Mouse (Mus musculus) neural tube, embryonic 14.5 days (tissue): ENCODE results near the gene H3f3b. TPM values are rescaled to one million over a fixed set of nuclear protein-coding genes. Genes with fewer than 3 reads are reported as not detected.
A peak's percentile ranks its signal among the peaks of the same experiment; 100 is the strongest.
"Not testable (repeated sequence)": the region's sequence is repeated elsewhere in the genome, so short reads cannot be mapped to it uniquely, and the experiment has no call there.

ENCODE experiments used
- ATAC-seq: fragments of 200-750 bp; cut with Nextera tagmentation; 2 replicates; pipeline ENCODE4 v1.8.0; 2017; ENCODE audit warnings: low read depth, mild to moderate bottlenecking, moderate TSS enrichment, moderate library complexity
- H3K27ac ChIP-seq: fragments of 300-500 bp; sonication (generic); 2 replicates; pipeline ENCODE4 v1.5.1; 2014; ENCODE audit warnings: low read depth, mild to moderate bottlenecking, control low read depth, low read length, moderate library complexity, mixed read lengths
- H3K27me3 ChIP-seq: fragments of 300-500 bp; sonication (generic); 2 replicates; pipeline ENCODE4 v1.6.1; 2014; ENCODE audit warnings: low read length; ENCODE audit not compliant: control insufficient read depth, insufficient read depth
- H3K36me3 ChIP-seq: fragments of 300-500 bp; sonication (generic); 2 replicates; pipeline ENCODE4 v1.6.1; 2014; ENCODE audit warnings: low read length, mixed read lengths; ENCODE audit not compliant: control insufficient read depth, insufficient read depth
- H3K4me1 ChIP-seq: fragments of 300-500 bp; sonication (generic); 2 replicates; pipeline ENCODE4 v1.6.1; 2014; ENCODE audit warnings: low read length; ENCODE audit not compliant: control insufficient read depth, insufficient read depth
- H3K4me2 ChIP-seq: fragments of 300-500 bp; sonication (generic); 2 replicates; pipeline ENCODE4 v1.6.1; 2014; ENCODE audit warnings: mild to moderate bottlenecking, low read depth, low read length, control low read depth
- H3K4me3 ChIP-seq: fragments of 300-500 bp; sonication (generic); 2 replicates; pipeline ENCODE4 v1.5.1; 2014; ENCODE audit warnings: low read depth, low read length, control low read depth, mixed read lengths
- H3K9ac ChIP-seq: fragments of 300-500 bp; sonication (generic); replicated peaks from 2 replicates; pipeline ENCODE4 v1.6.1; 2014; ENCODE audit warnings: low read depth, mild to moderate bottlenecking, control low read depth, low read length, mixed read lengths
- H3K9me3 ChIP-seq: fragments of 300-500 bp; sonication (generic); 2 replicates; pipeline ENCODE4 v1.6.1; 2016; ENCODE audit warnings: low read length; ENCODE audit not compliant: control insufficient read depth
- WGBS: fragments of 180-500 bp; shearing (Covaris S2); extraction: QIAGEN DNeasy Blood & Tissue Kit; methylation state at CpG from one replicate; pipeline ENCODE4 v1.1.7; 2014; 5-methylcytosine and 5-hydroxymethylcytosine counted together
- polyA plus RNA-seq: library from polyadenylated mRNA; unstranded; fragments of >200 nt; fragmentation: Nextera tagmentation; extraction: Ambion mirVana; gene quantifications from 2 replicates; pipeline ENCODE4 v1.2.1, GENCODE M21; 2014

The H3f3b gene
- polyA plus RNA-seq, 1 experiment from 2014 or later: 1,887 TPM

GRCm38 (mm10) chr11:116025056-116025845 lies 2.5 kb downstream of the H3f3b start:
- Histone ChIP-seq H3K4me3 (no peak overlapping the region), H3K4me1 (peaks cover 14% of the 10 kb centered on the region), H3K27me3 (no peaks in the 10 kb centered on the region), H3K36me3 (peaks cover 16% of the 10 kb centered on the region; the same call in 1 of the 2 replicates), H3K9ac (no peak overlapping the region), H3K9me3 (no peaks in the 10 kb centered on the region), H3K4me2 (no peak overlapping the region), H3K27ac (peak overlapping the region; percentile 64)
- WGBS: 92% methylated on average over 3 of the region's 3 CpGs
- no peak for ATAC-seq

DNA sequence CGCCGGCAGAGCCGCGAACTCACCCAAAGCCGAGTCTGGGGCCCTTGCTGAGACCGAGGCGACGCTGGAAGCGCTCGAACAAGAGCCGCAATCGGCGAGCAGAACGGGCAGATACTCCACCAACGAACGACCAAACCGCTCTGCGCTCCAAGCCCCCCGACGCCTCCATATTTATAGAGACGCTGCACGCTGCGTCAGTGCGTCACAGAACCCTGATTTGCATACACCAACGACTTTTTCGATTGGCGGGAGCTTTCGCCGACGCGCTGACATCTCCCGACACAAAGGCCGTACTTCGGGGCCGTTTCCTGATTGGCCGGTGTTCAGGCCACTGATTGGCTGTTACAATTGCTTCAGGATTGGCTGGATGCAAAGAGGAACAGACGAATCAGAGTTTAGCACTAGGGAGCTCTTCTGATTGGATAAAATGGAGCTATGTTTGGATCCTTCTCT lies 3.4 kb downstream of the H3f3b start:
- Histone ChIP-seq H3K9me3 (no peaks in the 10 kb centered on the region), H3K36me3 (peaks cover 16% of the 10 kb centered on the region; the same call in 1 of the 2 replicates), H3K27ac (peak overlapping the region; percentile 100), H3K4me1 (peaks cover 14% of the 10 kb centered on the region), H3K4me2 (no peak overlapping the region), H3K4me3 (peak overlapping the region; percentile 99), H3K9ac (peak overlapping the region; percentile 100), H3K27me3 (no peaks in the 10 kb centered on the region)
- under 1% methylated on average over 37 of the region's 37 CpGs for WGBS
- ATAC-seq: peak; percentile 95

DNA sequence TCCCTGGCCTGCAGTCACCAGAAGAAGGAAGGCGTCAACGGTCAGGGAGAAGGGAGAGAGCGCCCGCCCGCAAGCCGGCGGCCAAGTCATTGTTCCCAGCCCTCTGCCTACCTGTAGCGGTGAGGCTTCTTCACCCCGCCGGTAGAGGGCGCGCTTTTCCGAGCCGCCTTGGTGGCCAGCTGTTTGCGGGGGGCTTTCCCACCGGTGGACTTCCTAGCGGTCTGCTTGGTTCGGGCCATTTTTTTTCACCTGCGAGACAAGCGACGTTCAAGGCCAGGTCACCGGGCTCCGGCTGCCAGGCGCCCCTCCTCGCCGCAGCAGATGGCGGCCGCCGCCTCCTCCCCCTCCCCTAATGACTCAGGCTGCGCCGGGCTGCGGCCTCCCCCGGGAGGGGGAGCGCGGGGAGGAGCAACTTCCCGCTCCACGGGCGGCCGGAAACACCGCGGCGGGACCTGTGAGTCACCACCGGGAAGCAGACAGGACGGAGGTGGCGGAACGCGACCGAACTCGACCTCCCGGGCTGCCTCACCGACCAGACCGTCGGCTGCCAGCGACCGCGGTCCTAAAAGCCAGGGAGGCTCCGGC lies 3.9 kb downstream of the H3f3b start:
- H3K4me2 ChIP-seq: peak overlapping the region; percentile 41
- peak; percentile 62 for ATAC-seq
- peak overlapping the region; percentile 100 for H3K27ac ChIP-seq
- H3K4me1 ChIP-seq: peaks cover 14% of the 10 kb centered on the region
- no peaks in the 10 kb centered on the region for H3K27me3 ChIP-seq
- no peaks in the 10 kb centered on the region for H3K9me3 ChIP-seq
- under 1% methylated on average over 47 of the region's 57 CpGs for WGBS
- H3K36me3 ChIP-seq: peaks cover 16% of the 10 kb centered on the region; the same call in 1 of the 2 replicates
- H3K4me3 ChIP-seq: peak overlapping the region; percentile 99
- peak overlapping the region; percentile 100 for H3K9ac ChIP-seq

DNA sequence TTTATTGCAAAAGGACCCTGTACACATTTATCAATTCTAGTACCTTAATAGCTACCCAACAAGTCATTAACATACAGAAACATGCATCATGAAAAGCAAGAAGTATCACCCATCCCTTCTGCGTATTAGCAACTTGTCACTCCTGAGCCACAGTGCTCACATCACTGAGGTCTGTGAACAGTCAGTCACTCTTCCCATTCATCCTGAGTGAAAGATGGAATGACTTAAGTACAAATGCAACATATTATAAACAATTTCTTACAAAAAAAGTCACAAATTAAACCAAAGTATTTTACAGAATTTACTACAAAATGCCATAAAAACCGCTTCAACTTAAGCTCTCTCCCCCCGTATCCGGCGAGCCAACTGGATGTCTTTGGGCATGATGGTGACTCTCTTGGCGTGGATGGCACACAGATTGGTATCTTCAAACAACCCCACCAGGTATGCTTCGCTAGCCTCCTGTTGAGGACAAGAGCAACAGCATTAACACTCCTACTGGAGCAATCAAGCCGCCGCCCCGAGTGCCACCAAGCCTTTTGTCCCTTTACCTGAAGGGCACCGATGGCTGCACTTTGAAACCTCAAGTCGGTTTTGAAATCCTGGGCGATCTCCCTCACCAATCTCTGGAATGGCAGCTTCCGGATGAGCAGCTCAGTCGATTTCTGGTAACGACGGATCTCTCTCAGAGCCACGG lies 4.5 kb downstream of the H3f3b start:
- H3K4me2 ChIP-seq: peak overlapping the region; percentile 84
- H3K27me3 ChIP-seq, H3K9me3 ChIP-seq, ATAC-seq: not testable (repeated sequence)
- H3K9ac ChIP-seq: peak overlapping the region; percentile 100
- H3K36me3 ChIP-seq: peaks cover 16% of the 10 kb centered on the region; the same call in 1 of the 2 replicates
- 6% methylated on average over 18 of the region's 18 CpGs for WGBS
- peak overlapping the region; percentile 99 for H3K4me3 ChIP-seq
- H3K27ac ChIP-seq: peak overlapping the region; percentile 100
- peaks cover 14% of the 10 kb centered on the region for H3K4me1 ChIP-seq

GRCm38 (mm10) chr11:116022256-116022780 lies 5.4 kb downstream of the H3f3b start:
- Histone ChIP-seq H3K4me2 (peak overlapping the region; percentile 84), H3K4me3 (peak overlapping the region; percentile 40), H3K27me3 (no peaks in the 10 kb centered on the region), H3K9me3 (no peaks in the 10 kb centered on the region), H3K4me1 (peaks cover 14% of the 10 kb centered on the region), H3K36me3 (peaks cover 16% of the 10 kb centered on the region; the same call in 1 of the 2 replicates), H3K9ac (peak overlapping the region; percentile 50; the same call in 1 of the 2 replicates), H3K27ac (no peak overlapping the region)
- no peak for ATAC-seq
- 63% methylated on average over 4 of the region's 4 CpGs for WGBS

GRCm38 (mm10) chr11:116021328-116022220 lies 6.2 kb downstream of the H3f3b start:
- Histone ChIP-seq H3K36me3 (peaks cover 16% of the 10 kb centered on the region; the same call in 1 of the 2 replicates), H3K27ac (no peak overlapping the region), H3K9ac (0 out of 2 replicates have a peak overlapping the region, but pooled peaks have one; percentile 11), H3K27me3 (no peaks in the 10 kb centered on the region), H3K9me3 (no peaks in the 10 kb centered on the region), H3K4me3 (peak overlapping the region; percentile 40), H3K4me1 (peaks cover 14% of the 10 kb centered on the region), H3K4me2 (peak overlapping the region; percentile 84)
- no peak for ATAC-seq
- 83% methylated on average over 6 of the region's 6 CpGs for WGBS

- Histone ChIP-seq H3K27ac (no peak overlapping the region), H3K9ac (no peak overlapping the region), H3K36me3 (peaks cover 16% of the 10 kb centered on the region; the same call in 1 of the 2 replicates), H3K4me1 (peaks cover 14% of the 10 kb centered on the region), H3K4me2 (no peak overlapping the region), H3K9me3 (no peaks in the 10 kb centered on the region), H3K4me3 (no peak overlapping the region), H3K27me3 (no peaks in the 10 kb centered on the region)
- ATAC-seq: no peak
- 46% methylated on average over 1 of the region's 1 CpGs for WGBS
Observed at GRCm38 (mm10) chr11:116020519-116020922, 7.2 kb downstream of the H3f3b start.

- no peak overlapping the region for H3K27ac ChIP-seq
- no peak overlapping the region for H3K9ac ChIP-seq
- no peaks in the 10 kb centered on the region for H3K27me3 ChIP-seq
- no peak overlapping the region for H3K4me2 ChIP-seq
- H3K36me3 ChIP-seq: peaks cover 16% of the 10 kb centered on the region; the same call in 1 of the 2 replicates
- whole genome bisulfite sequencing: 80% methylated on average over 2 of the region's 2 CpGs
- no peak for ATAC-seq
- peaks cover 14% of the 10 kb centered on the region for H3K4me1 ChIP-seq
- no peak overlapping the region for H3K4me3 ChIP-seq
- no peaks in the 10 kb centered on the region for H3K9me3 ChIP-seq
Observed at GRCm38 (mm10) chr11:116019976-116020411, 7.8 kb downstream of the H3f3b start.
